Mouse (Mus musculus) midbrain, embryonic 10.5 days (tissue): ENCODE results near the gene 1810055G02Rik. TPM values are rescaled to one million over a fixed set of nuclear protein-coding genes. Genes with fewer than 3 reads are reported as not detected.

Experiments used
- DNase-seq: peaks from one replicate; pipeline ENCODE4 v3.0.0-alpha.2; 2017; ENCODE audit warnings: low spot score
- H3K27ac ChIP-seq: fragments of 300-500 bp; sonication (generic); replicated peaks from 2 replicates; pipeline ENCODE4 v1.5.1; 2016; ENCODE audit warnings: mild to moderate bottlenecking
- H3K27me3 ChIP-seq: fragments of 300-500 bp; sonication (generic); 2 replicates; pipeline ENCODE4 v1.6.1; 2016; ENCODE audit warnings: low read depth, mild to moderate bottlenecking; ENCODE audit not compliant: poor library complexity, severe bottlenecking
- H3K36me3 ChIP-seq: fragments of 300-500 bp; sonication (generic); 2 replicates; pipeline ENCODE4 v1.6.1; 2016; ENCODE audit warnings: mild to moderate bottlenecking, moderate library complexity
- H3K4me1 ChIP-seq: fragments of 300-500 bp; sonication (generic); 2 replicates; pipeline ENCODE4 v1.6.1; 2016
- H3K4me3 ChIP-seq: fragments of 300-500 bp; sonication (generic); 2 replicates; pipeline ENCODE4 v1.5.1; 2016; ENCODE audit warnings: mild to moderate bottlenecking, moderate library complexity
- H3K9me3 ChIP-seq: fragments of 300-500 bp; sonication (generic); replicated peaks from 2 replicates; pipeline ENCODE4 v1.6.1; 2016; ENCODE audit warnings: mild to moderate bottlenecking
- WGBS: fragments of 180-500 bp; shearing (Covaris S2); methylation state at CpG from one replicate; pipeline ENCODE4 v1.1.7; 2016; 5-methylcytosine and 5-hydroxymethylcytosine counted together
- polyA plus RNA-seq: library from polyadenylated mRNA; unstranded; fragments of >200 nt; fragmentation: Nextera tagmentation; extraction: Ambion mirVana; gene quantifications from 2 replicates; pipeline ENCODE4 v1.2.1, GENCODE M21; 2016

Gene 1810055G02Rik
- 47.1 and 48.6 TPM in 2 replicates for polyA plus RNA-seq

DNA sequence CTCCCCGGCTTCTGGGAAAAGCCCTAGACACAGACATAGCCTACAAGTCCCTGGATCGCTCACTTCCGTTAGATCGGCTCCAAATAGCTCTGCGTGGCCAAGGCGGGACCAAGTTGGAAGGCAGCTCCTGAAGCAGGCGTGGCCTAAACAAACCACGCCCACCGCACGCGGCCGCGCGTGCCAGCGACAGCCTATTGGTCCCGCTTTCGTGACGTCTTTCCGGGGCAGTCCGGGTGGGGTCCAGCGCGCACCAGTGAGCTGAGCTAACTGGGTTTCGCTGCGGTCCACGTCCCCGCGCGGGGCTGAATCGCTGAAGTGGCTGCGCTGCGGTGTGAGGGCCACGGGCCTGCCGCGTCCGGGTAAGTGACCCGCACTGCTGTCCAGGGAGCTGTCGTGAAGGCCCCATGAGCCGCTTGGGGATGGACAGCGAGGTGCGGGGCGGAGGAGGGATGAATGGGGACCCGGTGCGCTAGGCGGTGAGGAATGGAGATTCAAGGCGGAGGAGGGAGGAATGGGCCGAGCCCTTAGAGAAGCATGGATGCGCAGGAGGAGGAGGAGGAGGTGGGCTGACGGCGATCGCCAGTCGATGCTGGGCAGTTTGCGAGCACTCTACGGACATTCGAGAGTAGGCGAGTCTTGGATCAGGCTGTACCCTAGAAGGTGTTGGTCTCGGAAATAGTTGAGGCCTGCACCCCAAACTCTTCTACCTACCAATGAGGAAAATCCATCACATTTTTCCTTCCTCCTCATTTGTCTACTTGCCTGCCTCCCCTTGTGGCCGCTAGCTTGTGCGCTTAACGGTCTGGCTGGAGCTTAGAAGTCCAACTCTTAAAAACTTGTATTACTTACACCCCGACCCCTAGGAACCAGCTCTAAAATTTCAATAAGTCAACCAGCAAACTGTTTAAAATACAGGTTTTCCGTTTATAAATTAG lies at the start of gene 1810055G02Rik:
Gene 1810055G02Rik (plus strand): TSS at position 216 of the 935 bp plus-strand sequence.
- Histone ChIP-seq H3K27ac (peak within 1 kb of the TSS; percentile 92), H3K36me3 (peaks cover 15% of the 10 kb centered on the region), H3K4me1 (peaks cover 18% of the 10 kb centered on the region), H3K27me3 (no peaks in the 10 kb centered on the region), H3K4me3 (peak within 1 kb of the TSS; percentile 87), H3K9me3 (no peaks in the 10 kb centered on the region)
- under 1% methylated on average over 61 of the region's 61 CpGs for WGBS
- DNase-seq, result peak; percentile 98

DNA sequence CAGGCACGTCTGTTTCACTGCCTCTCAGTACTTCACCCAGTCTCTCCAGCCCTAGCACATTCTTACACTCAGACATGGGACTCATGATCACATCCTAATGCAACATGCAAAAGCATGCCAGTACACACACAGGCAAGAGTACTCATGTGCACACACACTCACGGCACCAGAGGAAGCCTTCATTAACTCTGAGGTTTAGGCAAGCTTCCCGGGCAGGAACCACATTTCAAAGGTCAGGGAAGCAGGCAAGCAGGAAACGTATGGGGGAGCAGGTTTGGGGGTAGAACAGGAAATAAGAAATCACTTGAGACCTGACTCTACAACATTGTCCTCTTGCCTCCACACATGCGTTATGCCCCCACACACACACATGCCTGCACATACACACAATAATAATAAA lies 42.6 kb upstream of the 1810055G02Rik start:
- WGBS, result 71% methylated on average over 5 of the region's 5 CpGs
- no peak overlapping the region for H3K27ac ChIP-seq
- no peaks in the 10 kb centered on the region for H3K36me3 ChIP-seq
- DNase-seq, result no peak
- peaks cover 11% of the 10 kb centered on the region; the same call in 1 of the 2 replicates for H3K4me1 ChIP-seq
- H3K9me3 ChIP-seq, result no peaks in the 10 kb centered on the region
- H3K4me3 ChIP-seq, result no peak overlapping the region
- H3K27me3 ChIP-seq, result no peaks in the 10 kb centered on the region

DNA sequence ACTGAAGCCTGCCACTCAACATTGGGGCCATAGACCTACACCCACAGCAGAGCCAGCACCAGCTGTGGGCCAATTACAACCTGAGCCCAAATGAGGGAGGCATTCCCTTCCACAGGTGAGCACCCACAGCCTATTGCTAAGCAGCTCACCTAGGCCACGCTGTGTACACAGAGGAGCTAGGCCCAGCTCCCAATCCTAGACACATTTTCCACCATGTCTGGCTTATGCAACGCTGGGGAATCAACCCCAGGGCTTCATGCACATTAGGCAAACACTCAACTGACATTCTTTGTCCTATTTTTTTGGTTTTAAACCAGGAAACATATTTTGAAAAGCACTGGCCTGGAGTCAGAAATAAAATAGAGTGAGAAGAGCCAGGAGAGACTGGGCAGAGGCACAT lies 41.5 kb upstream of the 1810055G02Rik start:
- no peaks in the 10 kb centered on the region for H3K27me3 ChIP-seq
- no peak overlapping the region for H3K4me3 ChIP-seq
- H3K4me1 ChIP-seq, result peaks cover 11% of the 10 kb centered on the region; the same call in 1 of the 2 replicates
- H3K9me3 ChIP-seq, result no peaks in the 10 kb centered on the region
- H3K36me3 ChIP-seq, result 0 out of 2 replicates have a peak, but pooled peaks cover 4% of the 10 kb centered on the region
- no peak for DNase-seq
- WGBS, result 86% methylated on average over 2 of the region's 2 CpGs
- no peak overlapping the region for H3K27ac ChIP-seq

DNA sequence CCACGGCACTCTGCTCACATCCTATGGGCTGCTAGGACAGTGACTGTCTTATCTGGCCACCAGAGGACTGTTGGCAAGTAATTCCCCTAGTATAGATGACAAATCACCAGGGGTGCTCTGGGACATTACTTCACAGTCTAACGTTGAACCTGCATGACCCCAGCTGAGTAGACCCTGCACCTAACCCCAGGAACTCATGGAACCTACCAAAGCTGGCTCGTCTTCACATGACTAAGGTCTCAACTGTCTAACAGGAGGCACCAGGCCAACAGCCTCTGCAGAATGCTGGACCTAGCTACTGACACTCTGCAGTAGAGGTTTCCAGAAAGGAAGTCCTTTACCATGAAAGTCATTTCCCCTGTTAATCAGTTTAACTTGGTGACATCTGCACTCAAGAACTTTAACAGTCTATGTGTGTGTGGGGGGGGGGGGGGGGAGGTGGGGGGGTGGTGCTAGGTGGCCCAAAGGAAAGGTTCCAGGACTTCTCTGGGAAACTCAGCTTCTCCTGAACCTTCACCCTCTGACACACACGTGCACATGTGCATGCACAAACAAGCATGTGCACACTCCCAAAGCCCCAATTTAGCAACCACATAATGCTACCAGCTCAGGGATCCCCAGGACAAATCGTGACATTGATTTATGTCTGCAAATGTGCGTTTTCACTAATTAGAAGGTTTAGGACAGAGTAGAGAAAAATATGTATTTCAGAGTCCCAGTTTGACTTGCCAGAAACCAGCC lies 40.8 kb upstream of the 1810055G02Rik start:
- no peak for DNase-seq
- H3K27ac ChIP-seq, result no peak overlapping the region
- no peaks in the 10 kb centered on the region for H3K27me3 ChIP-seq
- peaks cover under 1% of the 10 kb centered on the region; the same call in 1 of the 2 replicates for H3K9me3 ChIP-seq
- WGBS, result 89% methylated on average over 6 of the region's 6 CpGs
- H3K4me1 ChIP-seq, result peaks cover 11% of the 10 kb centered on the region; the same call in 1 of the 2 replicates
- peaks cover 11% of the 10 kb centered on the region for H3K36me3 ChIP-seq
- no peak overlapping the region for H3K4me3 ChIP-seq

DNA sequence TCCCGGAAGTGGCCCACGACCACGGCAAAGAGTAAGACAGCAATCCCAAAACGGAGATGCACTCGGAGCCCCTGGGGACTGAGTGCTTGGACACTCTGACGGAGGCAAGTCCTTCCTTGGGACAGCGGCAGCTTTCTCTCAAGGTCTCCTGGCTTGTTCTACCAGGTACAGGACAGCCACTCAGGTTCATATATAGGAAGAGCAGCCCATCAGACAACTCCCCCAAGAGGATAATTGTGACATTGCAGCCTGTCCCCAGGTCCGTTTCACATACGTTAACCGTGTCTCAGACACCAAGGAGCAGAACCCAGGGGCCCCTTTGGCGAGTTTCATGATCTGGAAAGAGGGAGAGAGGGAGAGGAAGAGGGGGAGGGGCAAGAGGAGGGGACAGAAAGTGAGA lies 40.1 kb upstream of the 1810055G02Rik start:
- H3K27me3 ChIP-seq, result no peaks in the 10 kb centered on the region

DNA sequence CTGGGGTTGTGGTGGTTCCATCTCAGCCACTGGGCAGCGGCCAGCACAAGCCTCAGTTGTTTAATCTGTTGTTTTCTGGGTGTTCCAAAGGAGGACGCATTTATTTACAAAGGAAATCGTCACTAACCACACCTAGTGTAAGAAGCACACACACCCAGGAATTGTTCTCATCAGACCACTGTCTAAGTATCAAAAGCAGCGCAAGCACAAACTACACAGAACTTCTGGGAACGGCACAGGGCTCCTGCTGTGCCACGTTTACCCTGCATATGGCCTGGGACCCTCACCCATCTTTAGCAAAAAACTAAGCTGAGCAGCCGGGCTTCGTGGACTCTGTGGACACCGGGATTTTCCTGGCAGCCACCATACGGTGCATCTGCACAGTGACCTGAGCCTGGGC lies 39.5 kb upstream of the 1810055G02Rik start:
- Histone ChIP-seq H3K9me3 (peaks cover 11% of the 10 kb centered on the region; the same call in 1 of the 2 replicates), H3K4me1 (peaks cover 11% of the 10 kb centered on the region; the same call in 1 of the 2 replicates), H3K4me3 (no peak overlapping the region), H3K27me3 (no peaks in the 10 kb centered on the region), H3K27ac (0 out of 2 replicates have a peak overlapping the region, but pooled peaks have one; percentile 39), H3K36me3 (peaks cover 23% of the 10 kb centered on the region)
- WGBS, result 86% methylated on average over 10 of the region's 10 CpGs
- DNase-seq, result no peak

More for the DNA sequence above, 40.1 kb upstream of the 1810055G02Rik start:
- Histone ChIP-seq H3K27ac (no peak overlapping the region), H3K9me3 (peaks cover 7% of the 10 kb centered on the region; the same call in 1 of the 2 replicates), H3K4me1 (peaks cover 11% of the 10 kb centered on the region; the same call in 1 of the 2 replicates), H3K36me3 (peaks cover 17% of the 10 kb centered on the region), H3K4me3 (no peak overlapping the region)
- 84% methylated on average over 11 of the region's 11 CpGs for WGBS
- no peak for DNase-seq

DNA sequence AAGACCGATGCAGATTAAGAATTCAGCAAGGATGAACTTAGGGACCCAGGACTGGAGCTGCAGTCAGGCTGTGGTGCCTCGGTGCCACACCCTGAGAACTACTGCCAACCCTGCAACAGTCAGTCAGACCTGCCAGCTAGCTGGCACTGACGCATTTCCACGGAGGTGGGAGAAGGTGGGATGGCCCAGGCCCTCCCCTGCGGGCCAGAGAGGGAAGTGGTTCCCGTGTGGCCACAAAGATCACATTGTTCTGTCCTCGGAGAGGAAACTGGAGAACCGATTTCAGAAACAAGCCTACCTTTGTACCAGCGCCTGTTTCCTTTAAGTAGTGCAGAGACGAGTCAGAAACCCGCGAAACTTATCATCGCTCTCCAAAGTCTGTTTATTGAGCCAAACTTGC lies 39.0 kb upstream of the 1810055G02Rik start:
- no peaks in the 10 kb centered on the region for H3K27me3 ChIP-seq
- H3K27ac ChIP-seq, result 0 out of 2 replicates have a peak overlapping the region, but pooled peaks have one; percentile 39
- 71% methylated on average over 13 of the region's 13 CpGs for WGBS
- no peak overlapping the region for H3K4me3 ChIP-seq
- DNase-seq, result no peak
- peaks cover 28% of the 10 kb centered on the region for H3K36me3 ChIP-seq
- H3K9me3 ChIP-seq, result peaks cover 11% of the 10 kb centered on the region; the same call in 1 of the 2 replicates
- H3K4me1 ChIP-seq, result peaks cover 11% of the 10 kb centered on the region; the same call in 1 of the 2 replicates

DNA sequence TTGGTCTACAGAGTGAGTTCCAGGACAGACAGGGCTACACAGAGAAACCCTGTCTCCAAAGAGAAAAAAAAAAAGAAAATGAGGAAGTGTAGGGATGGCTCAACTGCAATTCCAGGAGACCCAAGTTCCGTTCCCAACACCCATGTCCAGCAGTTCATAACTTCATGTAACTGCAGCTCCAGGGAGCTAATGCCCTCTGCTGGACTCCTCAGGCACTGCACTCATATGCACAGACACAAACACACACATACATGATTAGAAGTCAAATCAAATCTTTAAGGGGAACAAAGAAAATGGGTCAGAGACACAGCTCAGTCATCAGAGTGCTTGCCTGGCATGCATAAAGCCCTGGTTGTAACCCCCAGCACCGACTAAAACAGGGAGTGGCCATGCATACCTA lies 34.9 kb upstream of the 1810055G02Rik start:
- Histone ChIP-seq H3K9me3 (peaks cover 11% of the 10 kb centered on the region; the same call in 1 of the 2 replicates), H3K4me3 (no peak overlapping the region), H3K4me1 (peaks cover 11% of the 10 kb centered on the region; the same call in 1 of the 2 replicates), H3K27me3 (no peaks in the 10 kb centered on the region), H3K36me3 (peaks cover 35% of the 10 kb centered on the region), H3K27ac (no peak overlapping the region)
- WGBS, result 93% methylated on average over 2 of the region's 2 CpGs
- DNase-seq, result no peak

DNA sequence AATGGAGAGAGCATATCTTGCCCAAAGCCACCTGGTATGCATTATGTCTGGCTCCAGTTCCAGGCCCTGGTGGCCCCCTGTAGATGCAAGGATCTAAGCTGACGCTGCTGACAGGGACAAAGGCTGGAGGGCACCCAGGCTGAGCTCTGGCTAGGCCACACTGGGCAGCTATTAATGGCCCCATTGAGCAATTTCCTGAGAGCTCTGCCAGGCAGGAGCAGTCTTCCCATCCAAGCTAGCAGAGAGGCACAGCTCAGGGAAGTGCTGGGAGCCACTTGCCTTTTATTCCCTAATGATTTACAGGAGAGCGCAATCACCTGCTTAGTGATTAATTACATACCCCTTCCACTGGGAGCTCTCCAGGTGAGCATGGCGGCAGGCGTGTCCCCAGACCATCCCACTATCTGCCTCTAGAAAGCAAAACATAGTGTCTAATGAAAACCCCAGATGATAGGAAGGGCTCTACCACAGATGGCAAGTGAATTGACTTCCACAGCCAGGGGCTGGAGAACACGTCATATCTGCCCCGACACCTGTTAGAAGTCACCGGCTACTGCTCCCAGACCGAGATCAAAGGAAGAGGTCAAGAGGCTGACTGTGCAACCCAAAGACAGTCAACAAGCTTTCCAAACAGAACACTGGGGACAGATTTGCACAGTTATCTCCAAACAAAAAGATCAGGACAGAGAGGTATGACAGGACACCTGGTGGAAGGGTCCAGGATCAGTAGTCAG lies 33.8 kb upstream of the 1810055G02Rik start:
- 94% methylated on average over 8 of the region's 8 CpGs for WGBS
- H3K36me3 ChIP-seq, result peaks cover 35% of the 10 kb centered on the region
- DNase-seq, result no peak

DNA sequence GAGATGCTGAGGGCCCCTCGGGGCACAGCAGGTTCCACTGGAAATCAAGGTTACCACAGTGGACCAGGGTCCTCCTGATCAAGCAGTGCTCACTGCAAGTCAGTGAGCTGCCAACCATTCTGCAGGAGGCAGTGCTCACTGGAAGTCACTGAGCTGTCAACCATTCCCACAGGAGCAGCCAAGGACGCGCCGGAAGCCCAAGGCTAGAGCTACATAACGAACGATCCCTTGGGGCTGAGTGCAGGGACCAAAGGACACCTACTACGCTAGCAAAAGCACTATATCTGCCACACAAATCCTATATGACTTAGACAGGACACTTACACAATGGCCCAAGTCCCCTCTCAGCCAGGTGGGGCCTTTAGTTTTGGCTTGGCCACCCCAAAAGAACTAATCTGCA lies 27.4 kb upstream of the 1810055G02Rik start:
- H3K4me1 ChIP-seq, result peaks cover 30% of the 10 kb centered on the region
- no peak for DNase-seq
- 0 out of 2 replicates have a peak overlapping the region, but pooled peaks have one; percentile 10 for H3K27ac ChIP-seq
- H3K36me3 ChIP-seq, result no peaks in the 10 kb centered on the region
- no peaks in the 10 kb centered on the region for H3K9me3 ChIP-seq
- no peak overlapping the region for H3K4me3 ChIP-seq
- no peaks in the 10 kb centered on the region for H3K27me3 ChIP-seq
- WGBS, result 91% methylated on average over 7 of the region's 7 CpGs

More for the DNA sequence above, 33.8 kb upstream of the 1810055G02Rik start:
- no peaks in the 10 kb centered on the region for H3K27me3 ChIP-seq
- no peak overlapping the region for H3K4me3 ChIP-seq
- peaks cover 11% of the 10 kb centered on the region; the same call in 1 of the 2 replicates for H3K9me3 ChIP-seq
- H3K4me1 ChIP-seq, result peaks cover 6% of the 10 kb centered on the region; the same call in 1 of the 2 replicates
- no peak overlapping the region for H3K27ac ChIP-seq

DNA sequence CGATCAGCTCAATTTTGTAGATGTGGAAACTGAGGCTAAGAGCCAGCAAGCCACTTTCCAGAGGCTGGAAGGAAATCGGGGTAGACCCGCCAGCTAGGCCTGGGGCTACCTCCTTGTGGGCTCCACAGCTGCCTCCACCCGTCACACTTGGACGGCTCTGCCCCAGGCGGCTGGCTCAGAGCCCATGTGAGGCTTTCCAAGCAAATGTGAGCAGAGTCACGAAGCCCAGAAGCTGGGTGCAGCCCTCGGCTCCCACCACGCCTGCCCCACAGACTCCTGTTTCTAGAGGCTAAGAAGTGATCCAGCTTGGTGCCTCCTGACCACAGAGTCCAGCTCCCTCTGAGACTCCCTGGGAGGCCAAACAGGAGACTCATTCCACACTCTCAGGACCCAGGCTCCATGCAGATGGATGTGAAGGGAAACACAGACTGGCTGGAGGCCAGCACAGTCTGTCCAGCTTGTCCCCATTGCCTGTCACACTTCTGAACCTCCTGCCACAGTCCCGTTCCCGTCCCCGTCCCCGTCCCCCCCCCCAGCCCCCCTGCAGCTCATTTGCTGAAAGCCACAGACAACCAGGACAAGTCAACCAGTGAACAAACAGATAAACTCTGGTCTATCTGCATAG lies 26.7 kb upstream of the 1810055G02Rik start:
- WGBS, result 54% methylated on average over 13 of the region's 13 CpGs
- H3K9me3 ChIP-seq, result no peaks in the 10 kb centered on the region
- no peak for DNase-seq
- H3K4me1 ChIP-seq, result peaks cover 33% of the 10 kb centered on the region
- no peak overlapping the region for H3K4me3 ChIP-seq
- no peaks in the 10 kb centered on the region for H3K36me3 ChIP-seq
- peaks cover under 1% of the 10 kb centered on the region; the same call in 1 of the 2 replicates for H3K27me3 ChIP-seq
- peak overlapping the region; percentile 10; the same call in 1 of the 2 replicates for H3K27ac ChIP-seq
